Mouse (Mus musculus) intestine, embryonic 14.5 days (tissue): ENCODE data around the gene Tnfrsf17. TPM values are rescaled to one million over a fixed set of nuclear protein-coding genes. Genes with fewer than 3 reads are reported as not detected.

Source experiments
- ATAC-seq: fragments of 200-750 bp; cut with Nextera tagmentation; replicated peaks from 2 replicates; pipeline ENCODE4 v1.8.0; 2017; ENCODE audit warnings: low read depth, moderate number of reproducible peaks, moderate TSS enrichment, moderate library complexity; ENCODE audit not compliant: low FRiP score, low TSS enrichment
- DNase-seq: peaks from one replicate; pipeline ENCODE4 v3.0.0-alpha.2; 2018; ENCODE audit warnings: low spot score
- H3K27ac ChIP-seq: fragments of 300-500 bp; sonication (generic); 2 replicates; pipeline ENCODE4 v1.5.1; 2014; ENCODE audit warnings: low read depth, mild to moderate bottlenecking, control low read depth
- H3K27me3 ChIP-seq: fragments of 300-500 bp; sonication (generic); replicated peaks from 2 replicates; pipeline ENCODE4 v1.6.1; 2014; ENCODE audit warnings: low read length, control low read depth; ENCODE audit not compliant: control insufficient read depth, insufficient read depth
- H3K36me3 ChIP-seq: fragments of 300-500 bp; sonication (generic); 2 replicates; pipeline ENCODE4 v1.6.1; 2014; ENCODE audit warnings: low read length, control low read depth; ENCODE audit not compliant: control insufficient read depth, insufficient read depth
- H3K4me1 ChIP-seq: fragments of 300-500 bp; sonication (generic); replicated peaks from 2 replicates; pipeline ENCODE4 v1.6.1; 2014; ENCODE audit warnings: low read length, control low read depth, mixed read lengths; ENCODE audit not compliant: control insufficient read depth, insufficient read depth
- H3K4me2 ChIP-seq: fragments of 300-500 bp; sonication (generic); 2 replicates; pipeline ENCODE4 v1.6.1; 2014; ENCODE audit warnings: low read length
- H3K4me3 ChIP-seq: fragments of 300-500 bp; sonication (generic); 2 replicates; pipeline ENCODE4 v1.5.1; 2014; ENCODE audit warnings: low read depth, low read length, control low read depth, mixed read lengths
- H3K9ac ChIP-seq: fragments of 300-500 bp; sonication (generic); 2 replicates; pipeline ENCODE4 v1.6.1; 2014; ENCODE audit warnings: mild to moderate bottlenecking, low read length
- H3K9me3 ChIP-seq: fragments of 300-500 bp; sonication (generic); 2 replicates; pipeline ENCODE4 v1.6.1; 2016; ENCODE audit warnings: low read length, control low read depth; ENCODE audit not compliant: control insufficient read depth
- WGBS: fragments of 180-500 bp; shearing (Covaris S2); extraction: QIAGEN DNeasy Blood & Tissue Kit; methylation state at CpG from one replicate; pipeline ENCODE4 v1.1.7; 2014; 5-methylcytosine and 5-hydroxymethylcytosine counted together
- polyA plus RNA-seq: library from polyadenylated mRNA; unstranded; fragments of >200 nt; fragmentation: Nextera tagmentation; extraction: Ambion mirVana; gene quantifications from 2 replicates; pipeline ENCODE4 v1.2.1, GENCODE M21; 2014

Gene Tnfrsf17
- polyA plus RNA-seq, result 0.23 TPM in 1 of 2 replicates, not detected in the other

DNA sequence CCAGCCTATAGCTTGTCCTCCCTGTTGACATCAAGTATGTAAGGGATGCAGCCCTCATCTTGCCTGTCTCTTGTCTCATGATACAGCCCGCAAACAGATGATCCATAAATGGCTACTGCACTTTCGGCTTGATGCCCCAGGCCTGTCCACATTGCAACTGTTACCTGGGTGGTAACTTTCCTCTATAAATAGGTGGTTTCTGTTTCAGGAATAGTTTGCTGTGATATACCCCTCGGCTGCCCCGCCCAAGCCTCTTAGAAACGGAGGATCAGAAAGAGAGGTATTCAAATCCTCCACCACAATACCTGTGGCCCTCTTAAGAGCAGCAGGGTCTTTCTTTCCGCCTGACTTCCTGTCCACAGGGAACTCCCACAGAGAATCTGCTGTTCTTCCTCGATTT is at the start of gene Tnfrsf17:
Gene Tnfrsf17, plus strand, starts transcription at position 301 of the 400 bp plus-strand sequence.
- no peak within 1 kb of the TSS for H3K4me3 ChIP-seq
- H3K4me2 ChIP-seq, result no peak within 1 kb of the TSS
- no peak for ATAC-seq
- 79% methylated on average over 7 of the region's 7 CpGs for WGBS
- no peaks in the 10 kb centered on the region for H3K36me3 ChIP-seq
- no peak within 1 kb of the TSS for H3K27ac ChIP-seq
- no peak within 1 kb of the TSS for H3K9ac ChIP-seq
- no peak for DNase-seq
- no peaks in the 10 kb centered on the region for H3K9me3 ChIP-seq
- no peaks in the 10 kb centered on the region for H3K4me1 ChIP-seq
- no peaks in the 10 kb centered on the region for H3K27me3 ChIP-seq

DNA sequence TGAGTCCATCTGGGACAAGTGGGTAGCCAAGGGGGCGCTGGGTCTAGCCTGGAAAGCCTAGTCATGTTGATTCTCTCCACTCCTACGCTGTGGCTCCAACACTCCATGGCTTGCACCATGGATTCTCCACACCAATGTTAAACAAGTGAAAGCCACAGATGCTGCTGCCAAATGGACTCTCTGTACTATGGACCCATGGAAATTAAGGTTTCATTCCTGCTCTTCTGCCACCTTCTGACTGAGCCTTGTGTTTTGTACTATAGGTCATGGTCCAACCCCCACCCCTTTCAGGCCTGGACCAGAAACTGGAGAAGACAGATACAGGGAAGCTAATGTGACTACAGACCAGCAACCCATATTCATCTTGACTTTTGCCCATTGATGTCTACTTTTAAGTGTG is 47.1 kb upstream of the Tnfrsf17 start:
- H3K4me3 ChIP-seq, result no peak overlapping the region
- H3K9me3 ChIP-seq, result no peaks in the 10 kb centered on the region
- no peaks in the 10 kb centered on the region for H3K27me3 ChIP-seq
- no peaks in the 10 kb centered on the region for H3K36me3 ChIP-seq
- ATAC-seq (no peak), DNase-seq (no peak)
- no peak overlapping the region for H3K9ac ChIP-seq
- WGBS, result 75% methylated on average over 2 of the region's 2 CpGs
- no peak overlapping the region for H3K4me2 ChIP-seq
- no peaks in the 10 kb centered on the region for H3K4me1 ChIP-seq
- no peak overlapping the region for H3K27ac ChIP-seq

DNA sequence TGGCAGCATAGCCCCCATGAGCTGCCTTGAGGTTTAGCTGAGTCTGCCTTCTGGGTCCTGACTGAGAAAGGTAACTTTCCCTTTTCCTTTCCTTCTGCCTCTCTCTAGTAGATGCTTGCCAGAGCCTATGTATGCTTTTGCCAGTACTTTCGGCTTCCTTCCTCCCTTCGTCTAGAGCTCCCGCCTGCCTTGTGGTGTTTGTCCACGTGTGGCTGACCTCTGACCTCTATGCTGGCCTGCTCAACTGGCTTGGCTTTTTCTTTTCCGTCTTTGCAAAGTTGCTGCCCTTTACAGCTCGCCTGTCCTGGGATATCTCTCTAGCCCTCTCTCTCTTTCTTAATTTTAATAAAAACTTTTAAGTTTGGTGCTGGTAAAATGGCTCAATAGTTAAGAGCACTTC is 43.8 kb upstream of the Tnfrsf17 start:
- no peak overlapping the region for H3K27ac ChIP-seq
- H3K9me3 ChIP-seq, result no peaks in the 10 kb centered on the region
- 28% methylated on average over 6 of the region's 6 CpGs for WGBS
- ATAC-seq (no peak), DNase-seq (no peak)
- no peaks in the 10 kb centered on the region for H3K4me1 ChIP-seq
- H3K36me3 ChIP-seq, result no peaks in the 10 kb centered on the region
- H3K27me3 ChIP-seq, result no peaks in the 10 kb centered on the region
- H3K9ac ChIP-seq, result no peak overlapping the region
- H3K4me2 ChIP-seq, result no peak overlapping the region
- H3K4me3 ChIP-seq, result no peak overlapping the region

DNA sequence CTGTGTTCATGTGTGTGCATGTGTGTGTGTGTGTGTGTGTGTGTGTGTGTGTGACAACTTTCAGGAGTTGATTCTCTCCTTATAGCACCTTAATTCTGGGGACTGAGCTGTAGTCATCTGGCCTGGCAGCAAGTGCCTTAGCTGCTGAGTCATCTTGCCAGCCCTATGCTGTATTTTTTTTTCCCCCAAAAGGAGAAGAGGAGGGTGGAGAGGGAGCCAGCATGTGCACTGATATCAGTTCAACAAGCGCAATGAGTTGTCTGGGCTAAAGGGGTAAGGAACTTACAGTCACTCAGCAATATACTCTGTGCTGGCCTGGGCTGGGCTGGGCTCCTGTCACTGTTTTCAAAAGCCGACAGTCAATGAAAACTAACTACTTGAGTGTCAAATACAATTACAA is 43.0 kb upstream of the Tnfrsf17 start:
- Histone ChIP-seq H3K27me3 (no peaks in the 10 kb centered on the region), H3K27ac (no peak overlapping the region), H3K4me1 (no peaks in the 10 kb centered on the region), H3K9me3 (no peaks in the 10 kb centered on the region), H3K4me2 (no peak overlapping the region), H3K9ac (no peak overlapping the region), H3K4me3 (no peak overlapping the region), H3K36me3 (no peaks in the 10 kb centered on the region)
- 80% methylated on average over 2 of the region's 2 CpGs for WGBS
- ATAC-seq (no peak), DNase-seq (no peak)

DNA sequence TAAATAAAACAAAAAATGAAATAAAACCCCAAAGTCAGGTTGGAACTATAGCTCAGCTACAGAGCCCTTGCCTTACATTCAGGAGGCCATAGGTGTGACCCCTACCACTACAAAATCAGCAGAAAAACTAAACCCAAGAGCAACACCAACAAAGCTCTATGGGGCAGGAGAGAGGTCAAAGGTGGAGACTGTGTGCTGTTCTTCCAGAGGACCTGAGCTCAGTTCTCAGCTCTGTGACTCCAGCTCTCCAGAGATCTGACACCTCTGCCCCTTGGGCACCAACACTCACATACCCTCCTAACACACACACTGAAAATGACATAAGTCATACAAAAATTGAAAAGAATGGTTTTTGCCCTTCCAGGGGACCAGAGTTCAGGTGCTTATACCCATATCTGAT is 42.5 kb upstream of the Tnfrsf17 start:
- DNase-seq, result no peak
- Histone ChIP-seq H3K4me2 (no peak overlapping the region), H3K9ac (no peak overlapping the region), H3K27ac (no peak overlapping the region), H3K36me3 (no peaks in the 10 kb centered on the region), H3K4me3 (no peak overlapping the region), H3K27me3 (no peaks in the 10 kb centered on the region), H3K4me1 (no peaks in the 10 kb centered on the region), H3K9me3 (no peaks in the 10 kb centered on the region)
- ATAC-seq, result no peak

DNA sequence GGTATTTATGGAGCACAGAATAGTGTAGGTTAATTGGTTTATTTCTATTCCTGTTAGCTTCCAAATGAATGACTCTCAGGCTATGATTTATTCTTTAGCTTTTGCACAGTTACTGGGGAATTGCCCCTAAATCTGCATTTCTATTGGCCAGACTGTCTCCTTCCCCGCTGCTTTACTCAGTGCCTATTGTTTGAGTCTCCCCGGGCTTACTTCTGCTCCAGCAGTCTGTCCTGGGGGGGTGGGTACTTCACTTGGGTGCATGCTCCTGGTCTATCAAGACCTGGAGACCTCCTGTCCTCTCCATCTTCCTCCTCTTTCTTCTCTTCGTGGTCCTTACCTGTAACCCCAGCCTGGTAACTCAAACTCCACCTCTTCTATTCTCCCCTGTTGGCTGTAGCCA is 36.7 kb upstream of the Tnfrsf17 start:
- no peak for DNase-seq
- no peaks in the 10 kb centered on the region for H3K27me3 ChIP-seq
- H3K36me3 ChIP-seq, result no peaks in the 10 kb centered on the region
- H3K9ac ChIP-seq, result no peak overlapping the region
- no peak for ATAC-seq
- no peaks in the 10 kb centered on the region for H3K9me3 ChIP-seq
- no peak overlapping the region for H3K27ac ChIP-seq
- no peaks in the 10 kb centered on the region for H3K4me1 ChIP-seq
- no peak overlapping the region for H3K4me2 ChIP-seq
- H3K4me3 ChIP-seq, result no peak overlapping the region
- 57% methylated on average over 3 of the region's 3 CpGs for WGBS

DNA sequence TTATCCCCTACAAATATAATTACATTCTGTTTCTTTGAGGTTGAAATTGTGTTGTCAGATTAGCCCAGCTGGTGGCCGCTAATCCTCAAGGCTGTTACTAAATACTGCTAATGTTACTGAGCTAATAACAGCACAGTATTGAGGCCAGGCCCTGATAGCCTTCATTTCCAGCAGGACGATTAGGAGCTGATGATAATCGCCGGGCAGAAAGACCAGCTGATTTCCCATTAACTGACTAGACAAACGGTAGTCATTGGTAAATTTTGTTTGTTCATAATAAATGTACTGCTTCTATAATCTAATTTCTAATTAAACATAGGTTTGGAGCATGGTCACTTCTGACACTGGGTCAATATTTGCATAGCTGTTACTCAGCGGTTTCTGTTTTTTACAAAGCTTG is 34.8 kb upstream of the Tnfrsf17 start:
- 63% methylated on average over 6 of the region's 6 CpGs for WGBS
- Histone ChIP-seq H3K9me3 (no peaks in the 10 kb centered on the region), H3K4me2 (no peak overlapping the region), H3K4me1 (no peaks in the 10 kb centered on the region), H3K9ac (no peak overlapping the region), H3K4me3 (no peak overlapping the region), H3K27ac (no peak overlapping the region), H3K36me3 (no peaks in the 10 kb centered on the region), H3K27me3 (no peaks in the 10 kb centered on the region)
- no peak for ATAC-seq
- DNase-seq, result no peak

DNA sequence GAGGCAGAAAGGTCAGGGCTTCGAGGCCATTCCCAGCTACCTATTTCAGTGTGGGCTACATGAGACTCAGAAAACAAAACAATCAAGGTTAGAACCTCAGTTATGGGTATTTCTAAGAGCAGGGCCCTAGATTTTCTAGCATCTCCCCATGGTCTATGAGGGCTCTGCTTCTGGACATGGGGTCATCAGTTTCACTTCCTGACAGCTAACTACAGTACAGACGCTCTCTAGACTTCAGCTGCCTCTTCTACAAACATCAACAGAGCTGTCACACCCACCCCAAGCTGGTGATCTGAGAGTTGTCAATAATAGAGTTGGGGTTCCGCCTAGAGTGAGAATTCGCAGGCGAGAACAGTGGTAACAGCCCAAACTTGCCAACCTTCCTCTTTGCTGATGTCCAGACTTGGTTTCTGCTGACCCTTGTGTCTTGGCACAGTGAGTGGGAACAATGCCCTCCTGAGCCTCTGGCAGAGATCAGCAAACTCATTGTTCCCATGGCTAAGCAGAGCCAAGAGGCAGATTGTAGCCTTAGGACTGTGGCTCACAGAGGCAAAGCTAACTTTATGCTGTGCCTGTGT is 30.9 kb upstream of the Tnfrsf17 start:
- 76% methylated on average over 5 of the region's 5 CpGs for WGBS
- no peaks in the 10 kb centered on the region for H3K36me3 ChIP-seq
- ATAC-seq (no peak), DNase-seq (no peak)
- no peak overlapping the region for H3K27ac ChIP-seq
- H3K9me3 ChIP-seq, result no peaks in the 10 kb centered on the region
- H3K9ac ChIP-seq, result no peak overlapping the region
- no peaks in the 10 kb centered on the region for H3K4me1 ChIP-seq
- no peaks in the 10 kb centered on the region for H3K27me3 ChIP-seq
- no peak overlapping the region for H3K4me3 ChIP-seq
- H3K4me2 ChIP-seq, result no peak overlapping the region

DNA sequence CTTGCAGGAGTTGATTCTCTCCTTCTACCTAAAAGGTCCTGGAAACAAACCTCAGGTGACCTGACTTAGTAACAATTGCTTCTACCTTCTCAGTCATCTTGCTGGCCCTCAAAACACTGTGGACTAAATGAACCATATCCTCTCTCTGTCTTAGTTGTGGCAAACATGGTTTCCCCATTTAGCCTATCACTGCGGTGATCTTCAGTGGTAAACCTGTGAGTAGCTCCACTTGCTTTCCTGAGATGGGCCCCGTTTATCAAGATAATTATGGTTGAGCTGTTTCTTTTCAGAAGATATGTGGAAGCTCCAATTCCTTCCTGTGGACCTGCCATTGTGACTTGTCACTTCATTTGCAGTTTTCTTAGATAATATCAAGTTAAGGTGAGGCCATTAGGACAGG is 28.7 kb upstream of the Tnfrsf17 start:
- Histone ChIP-seq H3K27me3 (no peaks in the 10 kb centered on the region), H3K9me3 (no peaks in the 10 kb centered on the region), H3K27ac (no peak overlapping the region), H3K9ac (no peak overlapping the region), H3K4me3 (no peak overlapping the region), H3K36me3 (no peaks in the 10 kb centered on the region), H3K4me2 (no peak overlapping the region), H3K4me1 (no peaks in the 10 kb centered on the region)
- DNase-seq, result no peak
- 81% methylated on average over 2 of the region's 2 CpGs for WGBS
- ATAC-seq, result no peak
